Mouse (Mus musculus) neutrophil, adult 65 days (primary cell): ENCODE measurements around the gene Gkn2. TPM values are rescaled to one million over a fixed set of nuclear protein-coding genes. Genes with fewer than 3 reads are reported as not detected.

ENCODE experiments used
- total RNA-seq: library from RNA; stranded (reverse); gene quantifications from 2 replicates; pipeline ENCODE4 v1.2.4, GENCODE M21; 2023

The Gkn2 gene
- not detected in 2 replicates for total RNA-seq

DNA sequence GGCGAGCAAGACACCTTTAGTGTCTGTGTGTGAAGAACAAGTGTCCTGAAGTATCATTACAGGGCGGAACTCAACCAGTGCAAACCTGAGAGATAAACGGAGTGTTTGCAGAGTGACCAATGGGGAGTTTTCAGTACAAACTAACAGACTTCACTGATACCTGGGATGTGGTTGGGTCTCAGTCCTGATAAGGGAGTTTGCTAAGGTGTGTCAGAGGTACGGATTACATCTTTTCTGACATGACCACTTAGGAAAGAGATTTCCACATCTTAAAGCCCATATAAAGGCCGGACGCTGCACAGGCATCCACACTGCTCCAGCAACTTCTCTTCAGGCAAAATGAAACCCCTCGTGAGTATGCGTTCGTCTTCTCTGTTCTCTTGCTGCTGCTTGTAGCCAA is at the start of gene Gkn2:
Gene Gkn2, plus strand, starts transcription at position 301 of the 400 bp plus-strand sequence.

DNA sequence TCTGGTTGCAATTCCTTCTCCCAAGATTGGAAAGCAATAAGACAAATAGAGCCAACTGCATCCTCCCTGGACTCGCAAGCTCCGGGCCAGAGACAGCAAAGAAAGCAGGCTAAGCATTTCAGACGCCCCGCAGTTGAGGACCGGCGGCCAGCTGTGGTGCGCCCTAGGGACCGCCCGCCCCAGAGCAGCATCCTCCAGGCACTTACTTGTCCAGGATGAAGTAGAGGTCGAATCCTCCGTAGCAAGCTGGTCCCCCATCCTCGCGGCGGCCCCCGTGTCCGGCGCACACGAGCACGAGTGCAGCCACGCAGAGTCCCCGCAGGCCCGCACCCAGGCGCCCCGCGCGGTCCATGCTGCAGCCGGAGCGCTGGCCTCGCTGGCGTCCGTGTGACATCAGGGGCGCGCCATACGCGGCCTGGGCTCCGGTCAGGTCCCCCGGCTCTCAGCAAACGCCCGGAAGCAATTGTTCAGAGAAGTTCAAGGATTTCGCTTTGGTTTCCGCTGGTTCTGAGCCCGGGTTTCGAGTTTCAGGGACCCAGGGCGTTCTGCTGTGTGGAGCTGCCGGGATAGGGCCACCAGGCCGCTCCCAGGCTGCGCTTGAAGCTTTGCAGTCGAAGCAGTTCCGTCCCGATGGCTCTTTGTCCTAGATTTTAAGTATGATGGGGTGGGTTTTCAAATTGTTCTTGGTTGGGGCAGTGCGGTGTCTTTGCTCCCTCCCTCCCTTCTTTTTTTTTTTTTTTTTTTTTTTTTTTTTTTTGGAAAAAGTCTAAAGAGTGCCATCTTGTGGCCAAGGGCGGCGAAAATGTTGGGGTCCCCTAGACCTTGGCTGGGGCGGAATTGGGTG is 37.8 kb upstream of the Gkn2 start, which contains the start of gene Antxr1:
Gene Antxr1, minus strand, starts transcription at position 731 of the 844 bp plus-strand sequence.

DNA sequence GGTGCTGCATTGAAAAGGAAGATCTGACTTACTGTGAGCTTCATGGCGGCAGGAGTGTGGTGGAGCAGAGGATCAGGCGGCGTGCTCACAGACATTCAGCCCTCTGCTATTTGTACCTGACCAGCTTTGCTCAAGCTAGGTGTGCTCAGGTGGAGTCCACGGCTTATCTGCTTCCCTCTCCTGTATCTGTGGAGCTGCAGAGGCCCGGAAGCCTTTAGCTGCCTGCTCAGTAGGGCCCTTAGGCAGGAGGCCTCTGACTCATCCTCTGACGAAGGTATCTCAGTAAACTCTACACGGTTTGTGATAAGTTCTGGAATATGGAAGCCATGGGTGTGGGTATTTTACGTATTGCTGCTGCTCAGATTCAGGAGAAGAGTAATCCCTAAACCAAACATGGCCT is 22.3 kb upstream of the Gkn2 start, which contains the start of gene Gkn1:
Gene Gkn1, minus strand, starts transcription at position 114 of the 400 bp plus-strand sequence.

GRCm38 (mm10) chr6:87388877-87389276 is 15.7 kb downstream of the Gkn2 start, which contains the start of gene Gkn3:
TSS of gene Gkn3 (minus strand) at chr6:87388935.

GRCm38 (mm10) chr6:87428487-87429044 is 55.4 kb downstream of the Gkn2 start, which contains the start of gene Bmp10:
TSS of gene Bmp10 (plus strand) at chr6:87428994.

Other genes starting within 250 kb of the Gkn2 start
- gene Antxr1, start 37.5 kb upstream of the Gkn2 start, total RNA-seq = 0.50 TPM in 1 of 2 replicates, not detected in the other
- not detected in 2 replicates for gene Gkn1, start 22.4 kb upstream of the Gkn2 start, total RNA-seq
- gene Gkn3, start 15.6 kb downstream of the Gkn2 start, total RNA-seq = not detected in 2 replicates
- not detected in 2 replicates for gene Bmp10, start 55.6 kb downstream of the Gkn2 start, total RNA-seq
- 112 and 121 TPM in 2 replicates for gene Arhgap25, start 159.9 kb downstream of the Gkn2 start, total RNA-seq
- gene Prokr1, start 217.4 kb downstream of the Gkn2 start, total RNA-seq = 0.16 TPM in 1 of 2 replicates, not detected in the other